In the genomic region with DNA sequence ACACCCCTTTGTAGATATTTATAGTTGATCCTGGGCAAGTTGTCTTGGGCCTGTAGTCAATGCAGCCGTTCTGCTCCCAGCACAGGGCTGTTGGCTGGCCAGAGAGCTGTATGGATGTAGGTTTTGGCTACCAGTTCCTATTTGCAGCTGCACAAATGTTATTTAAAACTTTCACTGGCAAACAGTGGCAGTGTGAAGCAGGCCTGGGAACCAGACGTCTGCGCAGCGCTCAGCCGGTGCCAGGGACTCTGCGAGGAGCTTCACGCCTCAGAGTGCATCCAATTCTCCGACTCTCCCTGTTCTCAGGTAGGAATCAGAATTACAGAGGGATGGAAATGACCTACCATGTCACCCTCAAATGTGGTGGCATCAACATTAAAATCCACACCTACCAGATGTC, we compare ENCODE assay signal across 25 mouse cellular contexts.
"Had no signal": no experiment of that assay in that cellular context is flagged by ENCODE, and none has a peak within 500 bp of the region (broad histone marks: within the 10 kb centered on the region; RNA-seq: fewer than 3 reads in every experiment).

No protein-coding gene starts in this region.

- ATAC-seq: hindbrain, postnatal 0 days; intestine, embryonic 16.5 days; liver, postnatal 0 days had no signal

- DNase-seq: gastrocnemius, adult 2 months; gastrocnemius, postnatal 10 days; gastrocnemius, postnatal 25 days; heart, adult 2 months; heart, postnatal 10 days; kidney, adult 11 months; kidney, adult 2 months; kidney, adult 9 months; kidney, postnatal 14 days; kidney, postnatal 36 days; layer of hippocampus, adult 9-11 months; layer of hippocampus, postnatal 36 days; liver; liver, embryonic 13.5 days; liver, postnatal 0 days had no signal

- H3K4me3 ChIP-seq: gastrocnemius, adult 2 months; heart, adult 2 months; heart, embryonic 12.5 days; hindbrain, embryonic 13.5 days; hindbrain, embryonic 15.5 days; kidney, embryonic 15.5 days; limb, embryonic 10.5 days; limb, embryonic 12.5 days; liver, embryonic 13.5 days; liver, embryonic 15.5 days had no signal

- H3K4me1 ChIP-seq: kidney, embryonic 15.5 days; limb, embryonic 10.5 days; limb, embryonic 12.5 days; liver, embryonic 13.5 days; liver, embryonic 15.5 days had no signal

- H3K27ac ChIP-seq: gastrocnemius, adult 2 months; heart, adult 2 months; hindbrain, embryonic 13.5 days; hindbrain, embryonic 15.5 days; hindbrain, postnatal 0 days; kidney, embryonic 15.5 days; kidney, postnatal 0 days; limb, embryonic 10.5 days; limb, embryonic 12.5 days; liver, embryonic 13.5 days; liver, embryonic 15.5 days had no signal

- H3K36me3 ChIP-seq: hindbrain, embryonic 15.5 days; liver, embryonic 13.5 days; liver, embryonic 15.5 days had no signal

- H3K27me3 ChIP-seq: heart, embryonic 12.5 days; hindbrain, embryonic 13.5 days; hindbrain, embryonic 15.5 days; kidney, embryonic 15.5 days; limb, embryonic 12.5 days; liver, embryonic 13.5 days; liver, embryonic 15.5 days had no signal

- H3K9me3 ChIP-seq: hindbrain, embryonic 13.5 days; hindbrain, embryonic 15.5 days; kidney, embryonic 15.5 days; limb, embryonic 10.5 days; liver, embryonic 13.5 days; liver, embryonic 15.5 days had no signal
